Mouse (Mus musculus): ENCODE results near the gene Laptm4a. TPM values are rescaled to one million over a fixed set of nuclear protein-coding genes. Genes with fewer than 3 reads are reported as not detected.

Laptm4a gene
- polyA plus RNA-seq (2015; fragmentation: Nextera tagmentation; extraction: Ambion mirVana): 334 and 336 TPM in 2 replicates

DNA sequence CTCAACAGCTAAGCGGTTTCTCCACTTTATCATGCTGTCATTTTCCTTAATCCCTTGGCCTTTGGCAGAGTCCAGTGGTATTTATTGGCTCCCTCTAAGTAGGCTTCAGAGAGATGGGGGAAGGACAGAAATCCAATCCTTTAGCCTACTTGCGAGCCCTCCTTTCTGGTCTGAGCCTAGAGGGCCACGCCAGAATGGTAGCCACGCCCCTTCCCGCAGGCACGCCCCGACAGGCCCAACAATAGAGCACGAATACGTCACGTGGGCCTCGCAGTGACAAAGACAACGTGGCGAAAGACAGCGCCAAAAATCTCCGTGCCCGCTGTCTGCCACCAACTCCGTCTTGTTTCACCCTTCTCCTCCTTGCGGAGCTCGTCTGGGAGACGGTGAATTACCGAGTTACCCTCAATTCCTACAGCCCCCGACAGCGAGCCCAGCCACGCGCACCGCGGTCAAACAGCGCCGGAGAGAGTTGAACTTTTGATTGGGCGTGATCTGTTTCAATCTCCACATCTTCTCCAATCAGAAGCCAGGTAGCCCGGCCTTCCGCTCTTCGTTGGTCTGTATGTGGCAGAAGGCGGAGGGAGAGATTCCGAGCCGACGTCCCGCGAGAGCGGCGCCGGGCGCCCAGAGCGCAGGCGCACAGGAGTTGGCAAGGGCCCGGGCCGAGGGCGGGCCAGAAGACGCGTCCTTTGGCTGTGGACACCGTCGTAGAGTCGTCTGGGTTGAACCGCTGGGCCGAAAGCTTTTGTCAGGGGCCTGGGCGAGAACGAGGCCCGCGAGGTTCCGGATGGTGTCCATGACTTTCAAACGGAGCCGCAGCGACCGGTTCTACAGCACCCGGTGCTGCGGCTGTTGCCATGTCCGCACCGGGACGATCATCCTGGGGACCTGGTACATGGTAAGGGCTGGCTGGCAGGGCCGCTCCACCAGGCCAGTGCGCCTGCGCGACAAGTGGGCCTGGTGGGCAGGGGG, at the start of gene Laptm4a:
Gene Laptm4a (plus strand): TSS at position 271 of the 975 bp plus-strand sequence.
- Histone ChIP-seq H3K9ac (ENCODE audit: low read length) (peak within 1 kb of the TSS; percentile 95), H3K27ac (ENCODE audit: low read length) (peak within 1 kb of the TSS; percentile 99), H3K4me1 (replicated peaks; ENCODE audit: control insufficient read depth, insufficient read depth, low read length) (peaks cover 18% of the 10 kb centered on the region), H3K36me3 (ENCODE audit: control insufficient read depth, insufficient read depth, low read length) (no peaks in the 10 kb centered on the region), H3K4me3 (ENCODE audit: low read length) (peak within 1 kb of the TSS; percentile 87), H3K27me3 (ENCODE audit: control insufficient read depth, insufficient read depth, low read depth, low read length) (no peaks in the 10 kb centered on the region), H3K4me2 (ENCODE audit: low read depth, low read length) (peak within 1 kb of the TSS; percentile 85), H3K9me3 (ENCODE audit: control insufficient read depth, low read length) (no peaks in the 10 kb centered on the region)
- ATAC-seq (ENCODE audit: low read depth): peak; percentile 98
- WGBS: under 1% methylated on average over 73 of the region's 73 CpGs

DNA sequence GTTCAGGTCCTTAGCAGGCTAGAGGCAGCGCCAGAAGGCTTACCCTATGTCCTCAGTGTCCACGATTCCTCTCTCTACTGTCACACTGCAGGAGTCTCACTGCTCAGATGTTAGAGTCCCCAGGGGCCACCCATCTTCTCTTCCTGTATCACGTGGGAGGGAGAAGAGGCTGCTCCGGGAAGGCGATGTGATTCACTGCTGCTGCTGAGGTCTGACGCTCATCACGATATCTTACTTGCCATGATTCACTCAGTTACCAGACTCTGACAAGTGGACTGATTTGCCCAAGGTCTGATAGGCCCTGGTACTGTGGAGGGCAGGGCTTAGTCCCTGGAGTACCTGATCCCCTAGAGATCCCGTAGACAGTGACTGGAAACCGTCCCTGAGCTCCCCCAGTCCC, 45.9 kb upstream of the Laptm4a start:
- no peak overlapping the region for H3K9ac ChIP-seq (ENCODE audit: low read length)
- no peaks in the 10 kb centered on the region for H3K27me3 ChIP-seq (ENCODE audit: control insufficient read depth, insufficient read depth, low read depth, low read length)
- H3K4me1 ChIP-seq (replicated peaks; ENCODE audit: control insufficient read depth, insufficient read depth, low read length): peaks cover 3% of the 10 kb centered on the region; the same call in 1 of the 2 replicates
- ATAC-seq (ENCODE audit: low read depth): no peak
- H3K9me3 ChIP-seq (ENCODE audit: control insufficient read depth, low read length): no peaks in the 10 kb centered on the region
- no peak overlapping the region for H3K4me3 ChIP-seq (ENCODE audit: low read length)
- no peak overlapping the region for H3K4me2 ChIP-seq (ENCODE audit: low read depth, low read length)
- no peak overlapping the region for H3K27ac ChIP-seq (ENCODE audit: low read length)
- H3K36me3 ChIP-seq (ENCODE audit: control insufficient read depth, insufficient read depth, low read length): no peaks in the 10 kb centered on the region
- 72% methylated on average over 9 of the region's 9 CpGs for WGBS

DNA sequence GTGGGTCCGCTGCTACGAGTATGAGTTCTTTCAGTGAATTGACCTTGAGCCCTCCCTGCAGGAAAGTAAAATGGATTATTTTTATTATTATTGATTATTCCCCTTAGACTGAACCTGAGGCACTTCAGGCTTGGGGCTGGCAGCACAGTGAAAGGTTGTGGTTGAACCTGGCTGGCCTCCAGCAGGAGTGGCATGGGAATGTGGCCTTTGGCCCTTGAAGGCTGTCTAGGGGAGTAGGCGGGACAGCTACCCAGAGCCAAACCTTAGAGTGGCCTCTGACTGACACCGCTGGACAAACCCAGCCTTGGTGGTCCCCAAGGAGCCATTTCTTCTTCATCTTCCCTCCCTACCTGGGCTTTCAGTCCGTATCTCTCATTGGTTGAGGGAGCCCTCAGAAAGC, 44.6 kb upstream of the Laptm4a start:
- Histone ChIP-seq H3K27ac (ENCODE audit: low read length) (no peak overlapping the region), H3K27me3 (ENCODE audit: control insufficient read depth, insufficient read depth, low read depth, low read length) (no peaks in the 10 kb centered on the region), H3K9ac (ENCODE audit: low read length) (no peak overlapping the region), H3K9me3 (ENCODE audit: control insufficient read depth, low read length) (no peaks in the 10 kb centered on the region), H3K4me2 (ENCODE audit: low read depth, low read length) (no peak overlapping the region), H3K36me3 (ENCODE audit: control insufficient read depth, insufficient read depth, low read length) (no peaks in the 10 kb centered on the region), H3K4me3 (ENCODE audit: low read length) (no peak overlapping the region), H3K4me1 (replicated peaks; ENCODE audit: control insufficient read depth, insufficient read depth, low read length) (peaks cover 3% of the 10 kb centered on the region; the same call in 1 of the 2 replicates)
- 0 out of 2 replicates have a peak, but pooled peaks have one; percentile 23 for ATAC-seq (ENCODE audit: low read depth)
- WGBS: 69% methylated on average over 5 of the region's 5 CpGs

DNA sequence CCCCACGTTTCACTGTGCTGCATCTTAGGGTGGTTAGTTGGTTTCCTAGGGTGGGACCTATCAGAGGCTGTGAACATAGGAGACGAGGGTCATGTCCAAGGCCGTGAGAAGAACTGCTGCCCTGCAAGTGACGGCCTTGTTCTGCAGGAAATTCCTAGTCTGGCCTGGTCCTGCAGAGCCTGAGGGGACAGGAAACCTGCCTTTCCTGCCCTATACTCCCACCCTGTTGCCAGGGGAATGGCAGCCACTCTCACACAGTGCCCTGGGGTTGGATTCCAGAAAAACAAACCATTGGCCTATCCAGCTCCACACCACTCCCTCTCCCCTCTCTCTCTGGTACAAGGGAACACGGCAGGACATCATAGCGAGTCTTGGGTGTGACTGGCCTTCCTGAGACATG, 44.1 kb upstream of the Laptm4a start:
- Histone ChIP-seq H3K9me3 (ENCODE audit: control insufficient read depth, low read length) (no peaks in the 10 kb centered on the region), H3K4me3 (ENCODE audit: low read length) (no peak overlapping the region), H3K27ac (ENCODE audit: low read length) (no peak overlapping the region), H3K36me3 (ENCODE audit: control insufficient read depth, insufficient read depth, low read length) (no peaks in the 10 kb centered on the region), H3K9ac (ENCODE audit: low read length) (no peak overlapping the region), H3K4me1 (replicated peaks; ENCODE audit: control insufficient read depth, insufficient read depth, low read length) (peaks cover 3% of the 10 kb centered on the region; the same call in 1 of the 2 replicates), H3K4me2 (ENCODE audit: low read depth, low read length) (no peak overlapping the region), H3K27me3 (ENCODE audit: control insufficient read depth, insufficient read depth, low read depth, low read length) (no peaks in the 10 kb centered on the region)
- peak; percentile 52; the same call in 1 of the 2 replicates for ATAC-seq (ENCODE audit: low read depth)
- 75% methylated on average over 6 of the region's 6 CpGs for WGBS

DNA sequence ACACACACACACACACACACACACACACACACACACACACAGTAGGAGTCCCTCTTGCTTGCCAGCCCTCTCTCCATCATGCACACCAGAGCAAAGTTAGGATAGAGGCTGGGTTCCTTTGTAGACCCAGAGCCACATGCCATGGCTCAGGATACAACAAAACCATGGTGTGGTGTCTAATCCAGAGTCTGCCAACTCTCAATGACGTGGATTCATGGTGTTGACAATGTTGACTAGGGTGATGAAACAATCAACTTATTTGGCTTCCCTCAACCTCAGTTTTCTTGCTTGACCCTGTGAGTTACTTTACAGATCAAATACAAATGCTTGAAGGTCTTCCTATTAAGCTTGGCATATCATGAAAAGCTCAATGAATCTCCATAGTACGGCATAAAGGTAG, 42.7 kb upstream of the Laptm4a start:
- no peak overlapping the region for H3K4me3 ChIP-seq (ENCODE audit: low read length)
- no peaks in the 10 kb centered on the region for H3K9me3 ChIP-seq (ENCODE audit: control insufficient read depth, low read length)
- H3K4me2 ChIP-seq (ENCODE audit: low read depth, low read length): no peak overlapping the region
- ATAC-seq (ENCODE audit: low read depth): no peak
- no peak overlapping the region for H3K9ac ChIP-seq (ENCODE audit: low read length)
- WGBS: 90% methylated on average over 2 of the region's 2 CpGs
- H3K4me1 ChIP-seq (replicated peaks; ENCODE audit: control insufficient read depth, insufficient read depth, low read length): peaks cover 3% of the 10 kb centered on the region; the same call in 1 of the 2 replicates
- H3K27me3 ChIP-seq (ENCODE audit: control insufficient read depth, insufficient read depth, low read depth, low read length): no peaks in the 10 kb centered on the region
- no peaks in the 10 kb centered on the region for H3K36me3 ChIP-seq (ENCODE audit: control insufficient read depth, insufficient read depth, low read length)
- no peak overlapping the region for H3K27ac ChIP-seq (ENCODE audit: low read length)

DNA sequence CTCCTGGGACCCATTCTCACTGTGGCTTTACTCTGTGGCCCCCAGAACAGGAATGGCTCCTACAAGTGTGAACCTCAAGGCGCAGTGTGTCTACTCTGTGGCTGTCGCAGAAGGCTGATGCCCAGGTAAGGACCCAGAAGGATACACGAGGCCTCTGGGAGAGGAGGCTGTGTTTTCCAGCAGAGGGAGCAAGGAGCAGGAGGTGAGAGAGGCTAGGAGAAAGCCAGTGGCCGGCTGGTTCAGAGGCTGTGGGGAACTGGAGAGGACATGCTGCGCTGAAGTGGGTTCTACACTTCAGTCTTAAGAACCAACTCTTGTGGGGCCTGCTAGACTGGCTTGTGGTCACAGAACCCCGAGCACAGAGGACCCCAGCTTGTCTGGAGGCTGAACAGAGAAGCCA, 42.1 kb upstream of the Laptm4a start:
- H3K9me3 ChIP-seq (ENCODE audit: control insufficient read depth, low read length): no peaks in the 10 kb centered on the region
- H3K4me3 ChIP-seq (ENCODE audit: low read length): no peak overlapping the region
- no peaks in the 10 kb centered on the region for H3K36me3 ChIP-seq (ENCODE audit: control insufficient read depth, insufficient read depth, low read length)
- H3K4me1 ChIP-seq (replicated peaks; ENCODE audit: control insufficient read depth, insufficient read depth, low read length): peaks cover 4% of the 10 kb centered on the region; the same call in 1 of the 2 replicates
- H3K27ac ChIP-seq (ENCODE audit: low read length): no peak overlapping the region
- no peak overlapping the region for H3K4me2 ChIP-seq (ENCODE audit: low read depth, low read length)
- H3K27me3 ChIP-seq (ENCODE audit: control insufficient read depth, insufficient read depth, low read depth, low read length): no peaks in the 10 kb centered on the region
- no peak overlapping the region for H3K9ac ChIP-seq (ENCODE audit: low read length)
- 51% methylated on average over 6 of the region's 6 CpGs for WGBS
- 0 out of 2 replicates have a peak, but pooled peaks have one; percentile 32 for ATAC-seq (ENCODE audit: low read depth)

DNA sequence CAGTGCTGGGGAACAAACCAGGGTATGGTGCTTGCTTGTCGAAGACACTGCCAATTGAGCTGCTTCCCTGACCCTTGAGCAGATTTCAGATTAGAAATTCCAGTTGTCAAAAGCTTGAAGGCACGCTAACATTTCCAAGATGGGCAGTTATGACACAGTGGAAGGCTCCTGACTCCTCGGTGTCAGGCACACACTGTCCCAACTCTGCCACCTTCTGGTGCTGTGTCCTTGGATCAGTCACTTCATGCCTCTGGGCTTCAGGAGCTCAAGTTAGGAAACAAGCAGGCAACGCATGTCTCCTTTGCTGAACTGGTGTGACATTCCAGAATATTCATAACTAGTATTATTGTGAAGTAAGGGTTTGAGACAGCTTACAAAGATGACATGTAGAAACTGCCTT, 39.7 kb upstream of the Laptm4a start:
- Histone ChIP-seq H3K27ac (ENCODE audit: low read length) (no peak overlapping the region), H3K27me3 (ENCODE audit: control insufficient read depth, insufficient read depth, low read depth, low read length) (no peaks in the 10 kb centered on the region), H3K36me3 (ENCODE audit: control insufficient read depth, insufficient read depth, low read length) (no peaks in the 10 kb centered on the region), H3K9ac (ENCODE audit: low read length) (no peak overlapping the region), H3K4me2 (ENCODE audit: low read depth, low read length) (no peak overlapping the region), H3K4me1 (replicated peaks; ENCODE audit: control insufficient read depth, insufficient read depth, low read length) (peaks cover 15% of the 10 kb centered on the region), H3K4me3 (ENCODE audit: low read length) (no peak overlapping the region), H3K9me3 (ENCODE audit: control insufficient read depth, low read length) (no peaks in the 10 kb centered on the region)
- WGBS: 49% methylated on average over 4 of the region's 4 CpGs
- no peak for ATAC-seq (ENCODE audit: low read depth)

DNA sequence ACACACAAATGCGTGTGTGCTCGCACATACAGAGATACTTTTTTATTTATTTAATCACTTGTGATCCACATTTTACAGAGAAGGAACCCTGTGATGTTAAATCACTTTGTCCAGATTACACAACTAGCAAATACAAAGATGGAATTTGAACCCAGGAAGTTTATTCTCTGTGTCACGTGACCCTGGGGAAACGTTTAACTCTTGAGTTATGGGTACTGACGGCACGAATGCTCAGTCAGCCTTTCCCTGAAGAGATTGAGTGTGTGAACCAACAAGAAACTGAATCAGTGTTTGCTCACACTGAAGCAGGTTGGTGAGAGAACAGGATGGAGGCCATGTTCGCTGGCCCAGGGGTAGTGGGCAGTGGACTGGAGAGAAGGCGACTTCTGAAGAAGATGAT, 39.1 kb upstream of the Laptm4a start:
- no peaks in the 10 kb centered on the region for H3K27me3 ChIP-seq (ENCODE audit: control insufficient read depth, insufficient read depth, low read depth, low read length)
- H3K4me2 ChIP-seq (ENCODE audit: low read depth, low read length): no peak overlapping the region
- 51% methylated on average over 8 of the region's 8 CpGs for WGBS
- H3K4me1 ChIP-seq (replicated peaks; ENCODE audit: control insufficient read depth, insufficient read depth, low read length): peaks cover 11% of the 10 kb centered on the region
- H3K9me3 ChIP-seq (ENCODE audit: control insufficient read depth, low read length): no peaks in the 10 kb centered on the region
- H3K27ac ChIP-seq (ENCODE audit: low read length): no peak overlapping the region
- no peak for ATAC-seq (ENCODE audit: low read depth)
- H3K9ac ChIP-seq (ENCODE audit: low read length): no peak overlapping the region
- no peak overlapping the region for H3K4me3 ChIP-seq (ENCODE audit: low read length)
- H3K36me3 ChIP-seq (ENCODE audit: control insufficient read depth, insufficient read depth, low read length): no peaks in the 10 kb centered on the region

DNA sequence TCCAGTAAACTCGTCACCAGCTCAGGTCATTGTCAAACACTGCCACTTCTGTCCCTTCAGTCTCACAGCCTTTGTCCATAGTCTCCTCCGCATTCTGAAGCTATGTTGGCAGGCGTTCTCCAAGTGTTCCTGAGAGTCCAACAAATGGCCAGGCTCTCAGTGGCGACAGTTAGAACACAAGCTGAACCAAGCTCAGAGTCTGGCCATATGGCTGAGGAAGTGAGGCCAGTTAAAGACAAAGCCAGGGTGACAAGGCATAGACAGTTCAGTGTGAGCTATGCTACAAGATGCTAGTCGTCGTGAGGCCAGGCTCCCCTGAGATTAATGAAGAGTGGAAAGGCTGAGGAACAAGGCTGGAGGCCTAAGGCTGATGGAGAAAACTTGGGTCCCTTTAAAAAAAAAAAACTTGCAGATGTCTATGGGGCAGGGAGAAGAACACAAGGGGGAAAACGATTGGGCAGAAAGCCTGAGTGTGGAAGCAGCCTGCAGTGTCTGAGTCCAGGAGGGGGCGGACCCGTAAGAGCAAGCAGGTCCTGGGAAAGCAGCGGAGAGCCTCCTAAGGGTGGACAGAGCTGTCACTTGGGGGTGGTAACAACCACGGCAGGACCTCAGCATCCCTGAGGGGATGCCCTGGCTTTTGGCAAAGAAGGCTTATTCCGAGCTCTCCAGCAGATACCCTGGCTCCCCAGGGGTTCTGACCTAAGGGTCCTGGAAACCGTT, 36.9 kb upstream of the Laptm4a start:
- Histone ChIP-seq H3K27me3 (ENCODE audit: control insufficient read depth, insufficient read depth, low read depth, low read length) (no peaks in the 10 kb centered on the region), H3K4me1 (replicated peaks; ENCODE audit: control insufficient read depth, insufficient read depth, low read length) (peaks cover 11% of the 10 kb centered on the region), H3K27ac (ENCODE audit: low read length) (peak overlapping the region; percentile 43; the same call in 1 of the 2 replicates), H3K36me3 (ENCODE audit: control insufficient read depth, insufficient read depth, low read length) (no peaks in the 10 kb centered on the region), H3K4me2 (ENCODE audit: low read depth, low read length) (peak overlapping the region; percentile 41), H3K9me3 (ENCODE audit: control insufficient read depth, low read length) (no peaks in the 10 kb centered on the region), H3K9ac (ENCODE audit: low read length) (peak overlapping the region; percentile 13; the same call in 1 of the 2 replicates), H3K4me3 (ENCODE audit: low read length) (no peak overlapping the region)
- peak; percentile 65 for ATAC-seq (ENCODE audit: low read depth)
- 20% methylated on average over 13 of the region's 13 CpGs for WGBS

All from lung, embryonic 16.5 days (tissue).